Mouse (Mus musculus) brain, embryonic 18.5 days (tissue): ENCODE results near the gene Pkig.

Source experiments
- DNase-seq: peaks from one replicate; pipeline ENCODE4 v3.0.0-alpha.2; 2012; ENCODE audit warnings: low read depth, low spot score

The Pkig gene

GRCm38 (mm10) chr2:163710000-163710399 is 51.8 kb downstream of the Pkig start:
- no peak for DNase-seq

GRCm38 (mm10) chr2:163710606-163711159 is 52.5 kb downstream of the Pkig start:
- DNase-seq: no peak

GRCm38 (mm10) chr2:163711368-163711868 is 53.2 kb downstream of the Pkig start:
- DNase-seq: no peak

- no peak for DNase-seq
Measured at GRCm38 (mm10) chr2:163712473-163712872, 54.3 kb downstream of the Pkig start.

GRCm38 (mm10) chr2:163712874-163713273 is 54.7 kb downstream of the Pkig start:
- no peak for DNase-seq

GRCm38 (mm10) chr2:163713340-163713739 is 55.2 kb downstream of the Pkig start:
- DNase-seq: no peak

GRCm38 (mm10) chr2:163716448-163716847 is 58.3 kb downstream of the Pkig start:
- no peak for DNase-seq

- DNase-seq: no peak
Measured at GRCm38 (mm10) chr2:163716853-163717252, 58.7 kb downstream of the Pkig start.

- no peak for DNase-seq
Measured at GRCm38 (mm10) chr2:163718526-163718925, 60.3 kb downstream of the Pkig start.

GRCm38 (mm10) chr2:163718951-163719603 is 60.9 kb downstream of the Pkig start:
- peak; percentile 73 for DNase-seq

- no peak for DNase-seq
Measured at GRCm38 (mm10) chr2:163719616-163720015, 61.4 kb downstream of the Pkig start.

- peak; percentile 39 for DNase-seq
Measured at GRCm38 (mm10) chr2:163722550-163722949, 64.4 kb downstream of the Pkig start.

GRCm38 (mm10) chr2:163726766-163727393 is 68.7 kb downstream of the Pkig start:
- no peak for DNase-seq

- no peak for DNase-seq
Measured at GRCm38 (mm10) chr2:163728300-163728699, 70.1 kb downstream of the Pkig start.

GRCm38 (mm10) chr2:163732021-163732420 is 73.8 kb downstream of the Pkig start:
- no peak for DNase-seq

GRCm38 (mm10) chr2:163735163-163735562 is 77.0 kb downstream of the Pkig start:
- DNase-seq: no peak

GRCm38 (mm10) chr2:163735980-163736379 is 77.8 kb downstream of the Pkig start:
- DNase-seq: no peak

- no peak for DNase-seq
Measured at GRCm38 (mm10) chr2:163742656-163743055, 84.5 kb downstream of the Pkig start.

- no peak for DNase-seq
Measured at GRCm38 (mm10) chr2:163743357-163743756, 85.2 kb downstream of the Pkig start.

GRCm38 (mm10) chr2:163744801-163745570 is 86.8 kb downstream of the Pkig start:
- DNase-seq: no peak

GRCm38 (mm10) chr2:163749647-163750611 is 91.7 kb downstream of the Pkig start, which contains the start of gene Ada:
TSS of gene Ada (minus strand) at chr2:163750239.
- DNase-seq: no peak
